Mouse (Mus musculus): Measurements from ENCODE around the gene Ccdc106. TPM values are rescaled to one million over a fixed set of nuclear protein-coding genes. Genes with fewer than 3 reads are reported as not detected.
A peak's percentile ranks its signal among the peaks of the same experiment; 100 is the strongest.
"Not testable (repeated sequence)": the region's sequence is repeated elsewhere in the genome, so short reads cannot be mapped to it uniquely, and the experiment has no call there.

Ccdc106 gene
- total RNA-seq, 2 experiments from 2014 or later: 59.9 to 60.2 TPM

DNA sequence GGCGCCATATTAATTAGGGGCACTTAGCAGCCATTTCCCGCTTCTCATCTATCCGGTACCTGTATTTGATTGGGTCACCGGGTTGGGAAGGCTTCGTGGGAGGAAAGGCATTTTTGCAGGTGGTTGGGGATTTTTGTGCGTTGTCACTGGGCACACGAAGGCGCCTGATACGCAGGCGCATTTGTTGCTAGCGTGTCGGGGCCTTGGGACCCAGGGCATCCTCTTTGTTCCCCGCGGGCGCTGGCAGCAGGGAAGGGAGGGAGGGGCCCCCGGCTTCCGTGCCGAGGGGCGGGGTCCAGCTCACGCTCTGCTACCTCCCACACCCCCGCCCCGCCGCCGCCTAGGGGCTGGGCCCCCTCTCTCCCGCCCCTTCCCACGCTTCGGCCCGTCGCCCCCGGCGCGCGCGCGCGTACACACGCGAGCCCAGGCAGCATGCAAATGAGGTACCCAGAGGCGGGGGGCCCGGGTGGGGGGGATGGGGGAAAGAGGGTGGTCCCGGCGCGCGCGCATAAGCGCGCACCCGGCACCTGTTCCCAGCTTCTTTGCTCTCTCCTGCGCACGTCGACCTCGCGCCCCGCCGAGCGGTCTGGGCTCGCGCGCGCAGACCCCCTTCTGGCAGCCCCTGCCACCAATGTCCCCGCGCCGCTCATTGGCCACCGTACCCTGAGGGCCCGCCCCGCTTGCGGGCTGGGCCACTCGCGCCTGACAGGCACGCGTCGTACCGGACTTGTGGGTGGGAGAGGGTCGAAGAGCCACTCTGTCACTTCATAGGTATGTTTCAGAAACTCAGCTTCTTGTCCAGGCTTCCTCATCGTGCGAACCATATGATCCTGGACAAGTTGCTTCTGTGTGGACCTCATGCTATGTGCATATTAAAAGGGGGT is 5.0 kb upstream of the Ccdc106 start, which contains the start of gene Gm44973:
TSS of gene Gm44973 (plus strand) at position 379 of the 884 bp plus-strand sequence.
- peak; percentile 89 to 94 for DNase-seq (ENCODE audit: low spot score in 2 of 2)

DNA sequence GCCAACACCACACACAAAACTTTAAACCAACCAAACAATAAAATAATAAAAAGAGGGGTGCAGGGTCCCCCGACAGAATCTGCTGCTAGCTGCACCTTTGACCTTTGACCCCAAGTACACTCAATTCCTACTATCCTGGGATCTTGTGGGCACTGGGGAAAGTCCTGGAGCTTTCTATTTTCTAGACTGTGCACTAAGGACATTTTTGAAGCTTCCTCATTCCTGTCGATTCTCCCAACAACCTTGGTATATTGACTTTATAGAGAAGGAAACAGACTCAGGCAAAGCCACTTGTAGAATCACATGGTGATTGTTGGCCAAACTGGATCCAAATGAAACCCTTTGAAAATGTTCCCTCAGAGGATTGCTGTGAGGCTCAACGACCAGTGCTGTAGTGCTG is 4.3 kb upstream of the Ccdc106 start:
- DNase-seq (ENCODE audit: low spot score in 2 of 2): no peak

DNA sequence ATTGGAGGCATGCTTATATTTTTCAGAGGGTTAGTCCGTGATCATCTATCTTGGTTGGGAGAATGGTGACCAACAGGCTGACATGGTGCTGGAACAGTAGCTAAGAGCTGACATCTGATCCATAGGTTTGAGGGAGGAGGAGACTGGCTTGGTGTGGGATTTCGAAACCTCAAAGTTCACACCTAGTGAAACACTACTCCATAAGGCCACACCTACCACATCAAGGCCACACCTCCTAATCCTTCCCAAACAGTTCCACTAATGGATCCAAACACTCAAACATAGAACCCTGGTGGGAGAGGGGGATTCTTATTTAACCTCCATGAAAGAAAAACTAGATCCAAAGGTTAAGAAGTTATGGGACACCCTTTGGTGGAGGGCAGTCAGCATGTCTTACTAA is 3.4 kb upstream of the Ccdc106 start:
- DNase-seq (ENCODE audit: low spot score in 2 of 2): no peak

DNA sequence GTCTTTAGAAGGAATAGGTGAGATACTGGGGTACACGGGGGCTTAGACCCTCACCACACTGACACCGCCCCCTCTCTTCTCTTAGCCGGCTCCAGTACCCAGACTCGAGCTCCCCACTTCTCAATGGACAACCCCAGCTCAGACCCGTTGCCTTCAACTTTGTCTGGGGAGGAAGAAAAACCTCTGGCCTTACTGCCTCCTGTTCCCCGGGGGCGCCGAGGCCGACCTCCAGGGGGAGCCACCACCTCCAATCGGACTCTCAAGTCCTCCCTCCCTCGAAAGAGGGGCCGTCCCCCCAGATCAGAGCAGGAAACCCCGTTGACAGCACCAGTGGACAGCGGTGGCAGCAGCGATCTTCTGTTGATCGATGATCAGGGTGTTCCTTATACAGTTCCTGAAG is 3.0 kb upstream of the Ccdc106 start:
- DNase-seq (ENCODE audit: low spot score in 2 of 2): no peak

DNA sequence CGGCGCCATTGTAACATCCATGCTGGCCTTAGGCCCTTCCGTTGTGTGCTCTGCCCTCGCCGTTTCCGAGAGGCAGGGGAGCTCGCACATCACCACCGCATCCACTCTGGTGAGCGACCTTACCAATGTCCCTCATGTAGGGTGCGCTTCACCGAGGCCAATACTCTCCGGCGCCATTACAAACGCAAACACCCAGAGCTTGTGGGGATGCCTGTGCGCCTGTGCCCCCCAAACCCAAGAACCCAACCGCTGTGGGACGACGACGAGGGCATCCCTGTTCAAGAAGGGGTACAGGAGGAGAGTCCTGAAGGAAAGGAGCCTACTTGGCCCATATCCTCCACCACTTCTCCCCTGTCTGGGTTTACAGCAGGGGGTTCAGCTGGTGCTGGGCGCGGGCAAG is 2.4 kb upstream of the Ccdc106 start:
- no peak for DNase-seq (ENCODE audit: low spot score in 2 of 2)

DNA sequence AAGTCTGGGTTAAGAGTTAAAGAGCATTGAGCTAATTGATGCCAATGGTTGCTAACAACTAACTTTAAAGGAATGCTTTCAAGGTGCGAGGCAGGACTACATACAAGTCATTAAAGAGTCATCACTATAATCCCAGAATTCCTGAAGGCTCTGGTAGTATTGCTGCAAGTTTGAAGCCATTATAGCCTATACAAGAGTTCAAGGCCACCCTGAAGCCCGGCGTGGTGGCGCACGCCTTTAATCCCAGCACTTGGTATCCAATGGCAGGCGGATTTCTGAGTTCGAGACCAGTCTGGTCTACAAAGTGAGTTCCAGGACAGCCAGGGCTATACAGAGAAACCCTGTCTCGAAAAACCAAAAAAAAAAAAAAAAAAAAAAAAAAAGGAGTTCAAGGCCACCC is 777 bp upstream of the Ccdc106 start:
- DNase-seq (ENCODE audit: low spot score in 2 of 2): not testable (repeated sequence)

DNA sequence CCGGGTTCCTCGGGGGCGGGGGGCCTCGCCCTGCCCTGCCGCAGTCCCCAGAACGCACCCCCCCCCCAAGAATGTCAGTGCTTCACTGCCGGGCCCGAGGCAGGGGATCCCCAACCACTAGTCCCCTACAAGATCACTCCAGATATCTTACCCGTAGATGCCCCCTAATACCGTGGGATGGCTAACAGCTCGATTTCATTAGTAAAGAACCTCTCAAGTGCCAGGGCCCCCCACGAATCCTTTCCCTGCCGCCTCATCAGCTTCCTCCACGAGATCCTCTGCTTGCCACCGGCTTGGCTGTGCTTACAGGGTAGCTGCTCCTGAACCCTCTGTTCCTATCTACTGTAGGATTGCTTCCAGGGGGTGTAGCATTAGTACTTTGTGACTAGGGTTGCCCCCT is 332 bp downstream of the Ccdc106 start:
- no peak for DNase-seq (ENCODE audit: low spot score in 2 of 2)

DNA sequence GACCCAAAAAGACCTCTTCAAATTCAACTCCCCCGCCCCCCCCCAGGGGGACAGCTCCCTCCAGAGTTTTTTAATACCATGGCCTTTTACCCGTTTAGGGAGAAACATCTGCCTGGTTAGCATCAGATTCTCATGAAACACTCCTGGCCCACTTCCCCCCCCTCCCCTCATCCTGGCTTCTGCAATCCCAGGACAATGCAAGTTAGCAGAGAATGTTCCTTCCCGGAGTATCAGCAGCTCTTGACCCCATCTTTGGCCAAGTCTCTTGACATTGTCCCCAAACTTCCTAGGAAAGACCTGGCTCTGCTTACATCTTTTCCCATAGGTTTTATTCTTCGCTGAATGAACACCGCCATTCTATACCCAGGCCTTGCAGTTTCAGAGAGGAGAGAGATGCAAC is 844 bp downstream of the Ccdc106 start:
- no peak for DNase-seq (ENCODE audit: low spot score in 2 of 2)

DNA sequence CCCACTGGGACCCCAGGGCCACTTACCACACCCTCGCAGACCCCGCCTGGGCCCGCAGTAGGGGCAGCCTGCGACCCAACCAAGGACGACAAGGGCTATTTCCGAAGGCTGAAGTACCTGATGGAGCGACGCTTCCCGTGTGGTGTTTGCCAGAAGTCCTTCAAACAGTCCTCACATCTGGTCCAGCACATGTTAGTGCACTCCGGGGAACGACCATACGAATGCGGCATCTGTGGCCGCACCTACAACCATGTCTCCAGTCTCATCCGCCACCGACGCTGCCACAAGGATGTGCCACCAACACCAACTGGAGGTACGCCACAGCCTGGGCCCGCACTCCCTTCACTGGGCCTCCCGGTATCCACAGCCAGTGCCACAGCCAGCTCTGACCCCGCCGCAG is 9.2 kb downstream of the Ccdc106 start:
- DNase-seq (ENCODE audit: low spot score in 2 of 2): no peak

DNA sequence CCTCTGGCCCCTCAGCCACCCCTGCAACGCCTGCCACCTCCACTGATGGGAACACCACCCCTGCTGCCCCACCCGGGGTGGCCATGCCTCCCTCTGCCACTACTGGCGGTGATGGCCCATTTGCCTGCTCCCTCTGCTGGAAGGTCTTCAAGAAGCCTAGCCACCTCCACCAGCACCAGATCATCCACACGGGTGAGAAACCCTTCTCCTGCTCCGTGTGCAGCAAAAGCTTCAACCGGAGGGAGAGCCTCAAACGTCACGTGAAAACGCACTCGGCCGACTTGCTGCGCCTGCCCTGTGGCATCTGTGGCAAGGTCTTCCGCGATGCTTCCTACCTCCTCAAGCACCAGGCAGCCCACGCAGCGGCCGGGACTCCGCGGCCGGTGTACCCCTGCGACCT is 9.6 kb downstream of the Ccdc106 start:
- DNase-seq (ENCODE audit: low spot score in 2 of 2): no peak

DNA sequence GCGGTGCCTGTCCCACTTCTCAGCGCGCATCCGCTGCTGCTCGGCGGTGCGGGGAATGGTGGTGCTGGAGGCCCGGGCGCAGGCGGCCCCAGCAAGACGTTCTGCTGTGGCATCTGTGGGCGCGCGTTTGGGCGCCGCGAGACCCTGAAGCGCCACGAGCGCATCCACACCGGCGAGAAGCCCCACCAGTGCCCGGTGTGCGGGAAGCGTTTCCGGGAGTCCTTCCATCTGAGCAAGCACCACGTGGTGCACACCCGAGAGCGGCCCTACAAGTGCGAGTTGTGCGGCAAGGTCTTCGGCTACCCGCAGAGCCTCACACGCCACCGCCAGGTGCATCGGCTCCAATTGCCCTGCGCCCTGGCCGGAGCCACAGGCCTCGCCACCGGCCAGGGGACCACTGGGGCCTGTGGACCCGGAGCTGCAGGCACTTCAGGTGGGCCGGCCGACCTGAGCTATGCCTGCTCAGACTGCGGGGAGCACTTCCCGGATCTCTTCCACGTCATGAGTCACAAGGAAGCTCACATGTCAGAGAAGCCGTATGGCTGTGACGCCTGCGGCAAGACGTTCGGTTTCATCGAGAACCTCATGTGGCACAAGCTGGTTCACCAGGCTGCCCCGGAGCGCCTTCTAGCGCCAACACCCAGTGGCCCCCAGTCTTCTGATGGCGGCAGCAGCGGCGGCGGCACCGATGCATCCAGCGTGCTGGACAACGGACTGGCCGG is 10.4 kb downstream of the Ccdc106 start:
- DNase-seq (ENCODE audit: low spot score in 2 of 2): no peak

DNA sequence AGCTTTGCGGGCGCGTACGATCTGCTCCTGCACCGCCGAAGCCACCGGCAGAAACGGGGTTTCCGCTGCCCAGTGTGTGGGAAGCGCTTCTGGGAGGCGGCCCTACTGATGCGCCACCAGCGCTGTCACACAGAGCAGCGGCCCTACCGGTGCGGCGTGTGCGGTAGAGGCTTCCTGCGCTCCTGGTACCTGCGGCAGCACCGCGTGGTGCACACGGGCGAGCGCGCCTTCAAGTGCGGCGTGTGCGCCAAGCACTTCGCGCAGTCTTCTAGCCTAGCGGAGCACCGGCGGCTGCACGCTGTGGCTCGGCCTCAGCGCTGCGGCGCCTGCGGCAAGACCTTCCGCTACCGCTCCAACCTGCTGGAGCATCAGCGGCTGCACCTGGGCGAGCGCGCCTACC is 11.1 kb downstream of the Ccdc106 start:
- DNase-seq (ENCODE audit: low spot score in 2 of 2): no peak

DNA sequence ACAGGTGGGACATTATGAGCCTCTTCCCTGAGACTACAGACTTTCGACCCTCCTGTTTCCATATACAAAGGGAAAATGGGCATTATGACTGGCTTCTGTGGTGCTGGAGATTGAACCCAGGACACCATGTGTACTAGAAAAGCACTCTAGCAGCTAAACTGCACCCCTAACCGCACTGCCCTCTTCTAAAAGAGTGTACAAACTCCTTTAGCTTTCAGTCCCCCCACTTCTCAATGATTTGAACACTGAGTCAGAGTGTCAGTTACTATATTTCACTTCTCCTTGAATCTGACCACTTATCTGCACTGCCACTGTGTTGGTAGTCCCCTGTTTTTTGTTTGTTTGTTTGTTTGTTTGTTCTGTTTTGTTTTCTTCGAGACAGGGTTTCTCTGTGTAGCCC is 13.5 kb downstream of the Ccdc106 start, which contains the start of gene 4632433K11Rik:
TSS of gene 4632433K11Rik (plus strand) at position 301 of the 400 bp plus-strand sequence.
- no peak for DNase-seq (ENCODE audit: low spot score in 2 of 2)

DNA sequence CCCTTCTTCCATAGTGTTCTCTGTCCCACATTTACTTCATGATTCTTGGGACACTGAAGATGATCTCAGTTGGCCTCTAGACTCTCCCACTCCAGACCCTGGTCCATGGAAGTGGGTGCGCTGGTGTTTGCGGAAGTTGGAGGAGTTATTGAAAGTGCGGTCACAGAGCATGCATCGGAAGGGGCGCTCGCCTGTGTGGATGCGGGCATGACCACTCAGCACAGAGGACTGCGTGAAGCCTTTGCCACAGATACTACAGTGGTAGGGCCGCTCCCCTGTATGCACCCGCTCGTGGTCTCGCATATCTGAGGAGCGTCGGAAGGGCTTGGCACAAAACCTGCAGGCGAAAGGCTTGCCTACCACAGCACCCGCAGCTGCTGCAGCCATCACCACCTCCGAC is 15.3 kb downstream of the Ccdc106 start:
- DNase-seq (ENCODE audit: low spot score in 2 of 2): no peak

DNA sequence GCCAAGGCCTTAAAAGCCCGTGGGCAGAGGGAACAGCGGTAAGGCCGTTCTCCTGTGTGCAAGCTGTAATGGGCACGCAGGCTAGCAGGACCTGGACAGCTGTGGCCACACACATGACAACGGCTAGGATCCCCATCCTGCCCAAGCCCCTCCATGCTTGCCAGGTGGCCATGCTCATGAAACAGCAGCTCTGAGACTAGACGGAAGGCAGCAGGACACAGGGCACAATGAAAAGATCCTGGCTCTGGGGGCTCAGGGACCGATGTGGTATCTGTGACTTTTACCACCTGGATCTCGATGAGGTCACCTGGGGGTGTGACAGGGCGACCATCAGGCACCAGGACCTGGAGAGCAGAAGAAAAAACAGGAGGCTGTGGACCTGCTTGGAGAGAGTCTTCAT is 15.8 kb downstream of the Ccdc106 start:
- no peak for DNase-seq (ENCODE audit: low spot score in 2 of 2)

DNA sequence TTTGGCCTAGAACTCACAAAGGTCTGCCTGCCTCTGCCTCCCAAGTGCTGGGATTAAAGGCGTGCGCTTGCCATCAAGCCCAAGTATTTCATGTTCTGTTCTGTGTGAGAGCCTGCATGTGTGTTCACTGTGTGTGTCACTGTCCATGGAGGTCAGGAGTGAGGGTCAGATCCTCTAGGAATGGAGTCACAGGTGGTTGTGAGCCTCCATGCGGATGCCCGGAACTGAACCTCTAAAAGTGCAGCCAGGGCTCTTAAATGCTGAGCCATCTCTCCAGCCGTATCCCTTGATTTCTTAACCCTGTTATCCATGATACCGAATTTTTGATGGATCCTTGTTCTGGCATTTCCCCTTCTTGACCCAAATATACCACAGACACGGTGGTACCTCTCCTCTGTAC is 16.7 kb downstream of the Ccdc106 start:
- DNase-seq (ENCODE audit: low spot score in 2 of 2): no peak

DNA sequence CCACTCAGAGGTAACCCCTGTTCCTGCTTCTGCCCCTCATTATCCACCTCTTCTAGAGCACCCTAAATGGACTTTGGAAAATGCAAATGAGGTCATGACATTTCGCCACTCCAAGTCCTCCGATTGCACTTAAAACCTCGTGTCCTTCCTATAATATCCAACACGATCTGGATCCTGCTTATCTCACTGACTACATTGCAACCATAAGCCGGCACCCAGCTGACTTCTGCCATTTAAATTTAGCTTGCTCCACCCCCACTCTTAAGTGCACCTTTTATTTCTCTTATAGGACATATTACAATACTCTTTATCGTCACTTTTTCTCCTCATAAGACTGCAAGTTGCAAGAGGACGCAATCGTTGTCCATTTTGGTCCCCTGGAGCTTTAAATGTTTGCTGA is 17.1 kb downstream of the Ccdc106 start:
- no peak for DNase-seq (ENCODE audit: low spot score in 2 of 2)

DNA sequence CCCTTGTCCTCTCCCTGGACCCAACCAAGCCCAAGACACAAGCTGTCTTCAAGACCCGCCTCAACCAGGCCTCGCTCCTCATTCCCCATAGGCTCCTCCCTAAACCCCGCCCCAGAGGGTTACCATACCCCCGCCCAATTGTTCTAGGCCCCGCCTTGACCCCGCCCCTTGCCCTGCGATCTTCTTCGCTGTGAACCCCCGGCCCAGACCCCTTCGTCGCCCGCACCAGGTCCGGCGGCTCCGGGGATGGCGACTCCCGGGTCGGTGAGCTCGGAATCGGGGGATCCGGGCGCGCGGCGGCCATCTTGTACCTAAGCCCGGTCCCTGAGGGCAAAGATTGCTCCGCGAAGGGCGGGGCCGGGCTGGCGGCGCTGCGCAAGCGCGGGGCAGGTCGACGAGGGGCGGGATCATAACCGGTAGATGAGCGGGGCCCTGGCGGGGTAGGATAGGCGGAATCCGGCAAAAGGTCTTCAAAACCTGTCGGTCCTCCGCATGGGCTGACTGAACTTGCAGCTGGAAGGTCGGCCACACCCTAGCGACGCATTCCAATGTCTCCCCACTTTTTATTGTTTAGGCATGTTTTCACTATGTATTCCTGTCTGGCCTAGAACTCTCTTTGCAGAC is 17.9 kb downstream of the Ccdc106 start, which contains the start of gene Zfp784:
TSS of gene Zfp784 (minus strand) at position 338 of the 624 bp plus-strand sequence.
- DNase-seq (ENCODE audit: low spot score in 2 of 2): peak; percentile 92 to 95

DNA sequence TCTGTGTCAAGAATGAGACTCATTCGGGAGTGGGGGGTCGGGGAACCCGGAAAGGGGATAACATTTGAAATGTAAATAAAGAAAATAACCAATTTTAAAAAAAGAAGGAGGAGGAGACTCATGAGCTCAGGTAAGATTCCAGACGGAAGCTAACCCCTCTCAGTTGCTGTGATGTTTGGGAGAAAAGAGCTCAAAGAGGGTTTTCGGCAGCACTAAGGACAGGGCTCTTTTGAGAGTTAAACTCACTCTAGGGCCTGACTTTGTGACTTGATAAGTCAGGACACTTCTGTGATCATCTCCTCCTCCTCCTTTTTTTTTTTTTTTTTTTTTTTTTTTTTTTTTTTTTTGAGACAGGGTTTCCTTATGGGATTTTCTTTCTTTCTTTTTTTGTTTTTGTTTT is 18.6 kb downstream of the Ccdc106 start:
- DNase-seq (ENCODE audit: low spot score in 2 of 2): no peak

DNA sequence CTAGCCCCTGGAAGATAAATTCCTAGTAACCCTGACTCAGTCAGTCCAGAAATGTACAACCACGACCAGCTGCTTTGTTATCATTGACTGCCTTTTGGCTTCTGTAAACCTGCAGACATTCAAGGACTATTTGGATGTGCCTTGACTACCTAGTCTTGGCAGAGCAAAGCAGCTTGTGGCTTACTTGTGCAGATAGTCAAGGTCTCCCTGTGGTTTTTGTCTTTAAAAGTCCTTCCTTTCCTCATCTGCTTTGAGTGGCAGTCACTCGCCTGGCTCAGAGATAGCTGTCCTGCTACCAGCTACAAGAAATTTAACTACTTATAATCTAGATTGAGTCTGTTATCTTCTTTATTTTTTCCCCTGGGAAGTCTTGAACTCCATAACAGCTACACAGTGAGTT is 24.6 kb downstream of the Ccdc106 start:
- DNase-seq (ENCODE audit: low spot score in 2 of 2): no peak

DNA sequence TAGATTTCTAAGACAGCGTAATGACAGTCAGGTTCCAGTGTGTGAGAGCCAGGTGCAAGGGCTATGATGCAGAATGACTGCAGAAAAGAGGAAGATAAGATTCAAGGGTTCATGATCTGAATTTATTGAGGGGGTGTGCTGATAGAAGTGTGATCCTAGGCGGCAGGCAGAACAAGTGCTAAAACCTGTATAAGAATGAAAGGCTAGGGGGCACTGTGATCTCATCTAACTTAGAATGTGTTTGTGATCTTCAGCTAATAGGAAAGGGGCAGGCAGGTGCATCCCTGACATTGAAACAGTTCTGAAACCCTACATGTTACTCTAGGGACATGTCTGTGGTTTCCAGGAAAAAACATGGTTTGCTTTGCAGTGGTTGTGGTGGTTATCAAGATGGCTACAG is 25.8 kb downstream of the Ccdc106 start:
- no peak for DNase-seq (ENCODE audit: low spot score in 2 of 2)

DNA sequence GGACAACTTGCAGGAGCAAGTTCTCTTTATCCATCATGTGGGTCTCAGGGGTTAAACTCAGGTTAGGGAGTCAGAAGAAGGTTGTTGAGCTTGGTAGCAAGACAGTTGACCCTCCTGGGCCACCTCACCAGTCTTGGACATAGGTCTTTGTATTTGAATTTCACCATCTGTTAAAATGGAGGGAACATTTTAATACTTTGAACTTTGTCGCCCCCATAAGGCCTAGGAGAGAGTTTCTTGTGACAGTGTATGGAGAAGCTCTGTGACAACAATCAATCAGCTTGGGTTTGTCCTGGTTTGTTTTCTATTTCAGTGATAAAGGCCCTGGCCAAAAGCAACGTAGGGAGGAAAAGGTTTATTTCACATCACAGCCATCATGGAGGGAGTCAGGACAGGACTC is 27.0 kb downstream of the Ccdc106 start:
- no peak for DNase-seq (ENCODE audit: low spot score in 2 of 2)
